Mouse (Mus musculus) spleen, adult 2 months (tissue): ENCODE data around the gene Snrk. TPM values are rescaled to one million over a fixed set of nuclear protein-coding genes. Genes with fewer than 3 reads are reported as not detected.

Experiments
- DNase-seq, 2 experiments: peaks; one replicate each; pipeline versions ENCODE4 v3.0.0 to v3.0.0-alpha.2; 2012 to 2021; ENCODE audit warnings: low spot score in 2 of 2, low read depth in 1 of 2
- H3K27ac ChIP-seq: fragments of 200-500 bp; 2 replicates; pipeline ENCODE4 v1.5.1; 2012; ENCODE audit warnings: low read length, inconsistent platforms; ENCODE audit not compliant: insufficient read depth
- H3K27me3 ChIP-seq: fragments of 200-500 bp; 2 replicates; pipeline ENCODE4 v1.6.1; 2012; ENCODE audit warnings: mild to moderate bottlenecking, moderate library complexity, low read length, inconsistent platforms; ENCODE audit not compliant: control insufficient read depth, insufficient read depth
- H3K36me3 ChIP-seq: fragments of 200-500 bp; 2 replicates; pipeline ENCODE4 v1.6.1; 2012; ENCODE audit warnings: mild to moderate bottlenecking, low read length, inconsistent platforms; ENCODE audit not compliant: control insufficient read depth, insufficient read depth
- H3K4me1 ChIP-seq: fragments of 200-500 bp; 2 replicates; pipeline ENCODE4 v1.6.1; 2011; ENCODE audit warnings: inconsistent platforms; ENCODE audit not compliant: control insufficient read depth, insufficient read depth, insufficient read length
- H3K4me3 ChIP-seq: fragments of 200-500 bp; 2 replicates; pipeline ENCODE4 v1.5.1; 2011; ENCODE audit warnings: mild to moderate bottlenecking, inconsistent platforms; ENCODE audit not compliant: insufficient read depth, insufficient read length; ENCODE audit errors: extremely low read depth
- CTCF ChIP-seq: fragments of 200-500 bp; IDR thresholded peaks from 2 replicates; pipeline ENCODE4 v1.5.1; 2011; ENCODE audit warnings: mild to moderate bottlenecking, inconsistent platforms; ENCODE audit not compliant: insufficient read depth, insufficient read length, insufficient replicate concordance; ENCODE audit errors: extremely low read depth
- POLR2A ChIP-seq: fragments of 200-500 bp; IDR thresholded peaks from 2 replicates; pipeline ENCODE4 v1.6.1; 2011; ENCODE audit warnings: low read depth, low read length, inconsistent platforms
- WGBS: fragments of 180-500 bp; shearing (Covaris S2); methylation state at CpG from one replicate; pipeline ENCODE4 v1.1.7; 2018; 5-methylcytosine and 5-hydroxymethylcytosine counted together
- polyA plus RNA-seq: library from polyadenylated mRNA; depleted of rRNA; stranded (reverse); fragments of >200 nt; gene quantifications from 2 replicates; pipeline ENCODE4 v1.2.3, GENCODE M21; 2012; rRNA removed

The Snrk gene
- polyA plus RNA-seq, 1 experiment: 36.2 TPM

- no peaks in the 10 kb centered on the region for H3K27me3 ChIP-seq
- peaks cover 3% of the 10 kb centered on the region; the same call in 1 of the 2 replicates for H3K36me3 ChIP-seq
- WGBS: 82% methylated on average over 3 of the region's 3 CpGs
- H3K4me1 ChIP-seq: no peaks in the 10 kb centered on the region
- no peak for DNase-seq
- H3K27ac ChIP-seq: no peak overlapping the region
- TF ChIP-seq POLR2A (no peak), CTCF (no peak)
- H3K4me3 ChIP-seq: no peak overlapping the region
Measured at GRCm38 (mm10) chr9:122198621-122199020, 81.6 kb downstream of the Snrk start.

GRCm38 (mm10) chr9:122199253-122199652, 82.2 kb downstream of the Snrk start:
- 87% methylated on average over 6 of the region's 6 CpGs for WGBS
- no peaks in the 10 kb centered on the region for H3K4me1 ChIP-seq
- H3K4me3 ChIP-seq: no peak overlapping the region
- TF ChIP-seq CTCF: peak; percentile 48; the same call in 1 of the 2 replicates
- no peak for TF ChIP-seq POLR2A
- DNase-seq: peak in 1 of 2 experiments; percentile 42
- no peak overlapping the region for H3K27ac ChIP-seq
- peaks cover 3% of the 10 kb centered on the region; the same call in 1 of the 2 replicates for H3K36me3 ChIP-seq
- H3K27me3 ChIP-seq: no peaks in the 10 kb centered on the region

- Histone ChIP-seq H3K27me3 (no peaks in the 10 kb centered on the region), H3K4me3 (no peak overlapping the region), H3K4me1 (no peaks in the 10 kb centered on the region), H3K27ac (no peak overlapping the region), H3K36me3 (peaks cover 3% of the 10 kb centered on the region; the same call in 1 of the 2 replicates)
- WGBS: 83% methylated on average over 7 of the region's 7 CpGs
- no peak for DNase-seq
- TF ChIP-seq POLR2A (no peak), CTCF (no peak)
Measured at GRCm38 (mm10) chr9:122204508-122204907, 87.4 kb downstream of the Snrk start.

DNA sequence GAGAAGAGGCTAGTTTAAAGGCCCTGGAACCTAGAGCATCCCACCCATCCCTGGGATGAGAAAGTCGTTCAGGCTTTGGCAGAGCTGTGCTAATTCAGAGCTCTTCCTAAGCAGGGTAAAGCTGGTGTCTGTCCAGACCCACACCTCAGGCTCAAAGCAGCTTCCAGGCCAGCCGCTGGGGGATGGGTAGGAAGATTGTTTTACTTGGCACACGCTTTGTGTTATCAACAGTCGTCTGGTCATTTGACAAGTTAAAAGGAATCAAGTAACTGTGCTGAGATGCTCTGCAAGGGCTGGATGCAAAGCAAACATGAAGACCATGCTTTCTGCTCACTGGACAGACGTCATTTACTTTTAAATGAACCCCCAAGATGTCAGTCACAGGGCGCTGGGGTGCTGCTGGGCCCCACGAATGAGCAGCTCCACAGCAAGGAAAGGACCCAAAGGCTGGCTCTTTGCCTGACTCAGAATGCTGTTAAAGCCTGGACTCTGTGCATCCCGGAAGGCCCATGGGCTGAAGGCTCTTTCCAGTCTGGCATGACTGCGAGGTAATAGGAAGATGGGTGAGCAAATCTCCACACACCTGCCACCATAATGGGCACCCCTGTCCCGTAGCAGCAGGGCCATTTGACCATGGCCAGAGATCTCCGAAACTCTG, 88.6 kb downstream of the Snrk start:
- WGBS: 88% methylated on average over 11 of the region's 11 CpGs
- no peak overlapping the region for H3K27ac ChIP-seq

DNA sequence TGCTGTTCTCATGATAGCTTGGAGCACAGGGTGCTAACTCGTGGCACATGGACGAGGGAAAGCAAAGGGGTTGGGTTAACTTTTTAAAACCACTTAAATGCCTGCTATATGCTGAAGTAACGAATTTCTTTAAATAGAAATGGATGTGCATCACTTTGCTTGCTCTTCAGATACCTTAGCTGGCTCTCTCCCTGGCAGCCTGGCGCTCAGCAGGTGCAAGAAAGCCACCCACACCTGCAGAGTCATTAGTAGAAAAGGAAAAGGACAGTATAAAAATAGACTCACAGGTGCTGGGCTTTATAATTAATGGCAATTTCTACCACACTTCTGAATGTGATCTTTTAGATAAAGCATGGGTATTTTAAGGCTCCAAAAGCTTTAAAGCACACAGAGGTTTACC, 91.2 kb downstream of the Snrk start:
- Histone ChIP-seq H3K27me3 (no peaks in the 10 kb centered on the region), H3K4me1 (no peaks in the 10 kb centered on the region), H3K36me3 (no peaks in the 10 kb centered on the region), H3K4me3 (no peak overlapping the region), H3K27ac (no peak overlapping the region)
- no peak for DNase-seq
- no peak for TF ChIP-seq CTCF
- no peak for TF ChIP-seq POLR2A
- WGBS: 63% methylated on average over 4 of the region's 4 CpGs

More for the DNA sequence above, 88.6 kb downstream of the Snrk start:
- TF ChIP-seq POLR2A (no peak), CTCF (no peak)
- no peak overlapping the region for H3K4me3 ChIP-seq
- no peaks in the 10 kb centered on the region for H3K4me1 ChIP-seq
- peaks cover 3% of the 10 kb centered on the region; the same call in 1 of the 2 replicates for H3K36me3 ChIP-seq
- no peak for DNase-seq
- no peaks in the 10 kb centered on the region for H3K27me3 ChIP-seq

DNA sequence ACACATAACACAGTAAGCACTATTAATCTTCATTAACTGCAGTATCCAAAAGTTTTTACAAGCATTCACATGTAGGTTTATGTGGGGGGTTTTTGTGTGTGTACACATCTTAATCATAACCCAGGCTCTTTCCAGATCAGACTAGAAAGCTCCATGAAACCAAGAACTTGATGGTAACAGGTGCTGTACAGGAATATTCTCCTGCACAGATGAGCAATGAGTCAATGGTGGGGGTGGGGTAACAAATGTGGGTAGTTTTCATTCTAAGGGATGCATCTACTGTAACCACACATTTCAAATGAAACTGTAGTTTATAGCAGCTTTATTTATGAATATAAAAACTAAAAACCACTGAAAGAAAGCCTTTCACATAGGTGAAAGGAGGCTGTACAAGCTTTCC, 98.1 kb downstream of the Snrk start:
- no peak overlapping the region for H3K27ac ChIP-seq
- no peak for DNase-seq
- no peaks in the 10 kb centered on the region for H3K4me1 ChIP-seq
- H3K27me3 ChIP-seq: no peaks in the 10 kb centered on the region
- TF ChIP-seq CTCF (no peak), POLR2A (no peak)
- H3K36me3 ChIP-seq: no peaks in the 10 kb centered on the region
- no peak overlapping the region for H3K4me3 ChIP-seq

DNA sequence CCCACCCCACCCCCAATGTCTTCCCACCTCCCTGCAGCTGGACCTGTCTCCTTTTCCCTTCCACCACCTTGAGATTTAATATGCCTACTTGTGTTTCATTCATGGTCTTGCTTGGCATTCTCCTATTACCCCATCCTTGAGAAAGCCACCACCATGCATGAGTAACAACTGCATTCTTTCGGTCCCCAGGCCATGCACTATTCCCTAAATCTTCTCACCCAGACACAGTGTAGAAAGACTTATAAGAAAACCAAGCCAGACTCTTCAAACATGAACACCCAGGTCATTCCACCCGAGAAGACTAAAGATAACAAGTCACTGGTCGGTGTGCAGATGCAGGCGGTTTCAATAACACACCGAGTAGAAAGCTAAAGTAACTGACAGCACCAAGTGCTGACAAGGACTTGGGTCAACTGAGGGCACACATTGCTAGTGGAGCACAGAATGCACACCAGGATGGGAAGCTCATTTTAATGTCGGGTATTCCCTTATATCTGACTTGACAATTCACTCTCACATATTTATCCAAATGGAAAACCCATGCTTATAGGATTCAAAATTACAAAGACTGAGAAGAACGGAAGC, 100.0 kb downstream of the Snrk start:
- no peak for TF ChIP-seq CTCF
- TF ChIP-seq POLR2A: no peak
- H3K4me3 ChIP-seq: no peak overlapping the region
- no peaks in the 10 kb centered on the region for H3K36me3 ChIP-seq
- DNase-seq: no peak
- no peaks in the 10 kb centered on the region for H3K4me1 ChIP-seq
- 85% methylated on average over 7 of the region's 7 CpGs for WGBS
- no peak overlapping the region for H3K27ac ChIP-seq
- no peaks in the 10 kb centered on the region for H3K27me3 ChIP-seq

Other genes with a start within 250 kb of the Snrk start
- gene Ackr2, start 218.9 kb upstream of the Snrk start, polyA plus RNA-seq: 15.9 and 16.7 TPM in 2 replicates
- 0.12 and 0.25 TPM in 2 replicates for gene Cyp8b1, start 201.0 kb upstream of the Snrk start, polyA plus RNA-seq
- gene Fam198a, start 166.3 kb upstream of the Snrk start, polyA plus RNA-seq: 0.28 and 0.31 TPM in 2 replicates
- 2.8 and 3.2 TPM in 2 replicates for gene Pomgnt2, start 120.2 kb upstream of the Snrk start, polyA plus RNA-seq
- gene Ano10, start 177.2 kb downstream of the Snrk start, polyA plus RNA-seq: 20.7 and 20.8 TPM in 2 replicates
- 4.1 and 5.6 TPM in 2 replicates for gene Abhd5, start 234.3 kb downstream of the Snrk start, polyA plus RNA-seq